Mouse (Mus musculus) neural tube, embryonic 15.5 days (tissue): Measurements from ENCODE around the gene Morf4l2. TPM values are rescaled to one million over a fixed set of nuclear protein-coding genes. Genes with fewer than 3 reads are reported as not detected.
"Not testable (repeated sequence)": the region's sequence is repeated elsewhere in the genome, so short reads cannot be mapped to it uniquely, and the experiment has no call there.

Source experiments
- ATAC-seq: fragments of 200-750 bp; cut with Nextera tagmentation; 2 replicates; pipeline ENCODE4 v1.8.0; 2017; ENCODE audit warnings: mild to moderate bottlenecking, moderate TSS enrichment, moderate library complexity; ENCODE audit not compliant: low FRiP score
- H3K27ac ChIP-seq: fragments of 300-500 bp; sonication (generic); replicated peaks from 2 replicates; pipeline ENCODE4 v1.5.1; 2015; ENCODE audit warnings: mild to moderate bottlenecking, inconsistent platforms
- H3K27me3 ChIP-seq: fragments of 300-500 bp; sonication (generic); replicated peaks from 2 replicates; pipeline ENCODE4 v1.6.1; 2015; ENCODE audit warnings: inconsistent platforms
- H3K36me3 ChIP-seq: fragments of 300-500 bp; sonication (generic); 2 replicates; pipeline ENCODE4 v1.6.1; 2015; ENCODE audit warnings: inconsistent platforms
- H3K4me1 ChIP-seq: fragments of 300-500 bp; sonication (generic); 2 replicates; pipeline ENCODE4 v1.6.1; 2015; ENCODE audit warnings: inconsistent platforms
- H3K4me2 ChIP-seq: fragments of 300-500 bp; sonication (generic); 2 replicates; pipeline ENCODE4 v1.6.1; 2015; ENCODE audit warnings: inconsistent platforms, mild to moderate bottlenecking, moderate library complexity
- H3K4me3 ChIP-seq: fragments of 300-500 bp; sonication (generic); replicated peaks from 2 replicates; pipeline ENCODE4 v1.5.1; 2015; ENCODE audit warnings: mild to moderate bottlenecking, inconsistent platforms
- H3K9ac ChIP-seq: fragments of 300-500 bp; sonication (generic); replicated peaks from 2 replicates; pipeline ENCODE4 v1.6.1; 2015; ENCODE audit warnings: mild to moderate bottlenecking, inconsistent platforms
- H3K9me3 ChIP-seq: fragments of 300-500 bp; sonication (generic); replicated peaks from 2 replicates; pipeline ENCODE4 v1.6.1; 2016; ENCODE audit warnings: inconsistent platforms
- WGBS: fragments of 180-500 bp; shearing (Covaris S2); methylation state at CpG from one replicate; pipeline ENCODE4 v1.1.7; 2015; ENCODE audit warnings: mixed read lengths; 5-methylcytosine and 5-hydroxymethylcytosine counted together
- polyA plus RNA-seq: library from polyadenylated mRNA; unstranded; fragments of >200 nt; fragmentation: Nextera tagmentation; extraction: Ambion mirVana; gene quantifications from 2 replicates; pipeline ENCODE4 v1.2.1, GENCODE M21; 2015

The Morf4l2 gene
- polyA plus RNA-seq, 1 experiment from 2014 or later: 511 TPM

DNA sequence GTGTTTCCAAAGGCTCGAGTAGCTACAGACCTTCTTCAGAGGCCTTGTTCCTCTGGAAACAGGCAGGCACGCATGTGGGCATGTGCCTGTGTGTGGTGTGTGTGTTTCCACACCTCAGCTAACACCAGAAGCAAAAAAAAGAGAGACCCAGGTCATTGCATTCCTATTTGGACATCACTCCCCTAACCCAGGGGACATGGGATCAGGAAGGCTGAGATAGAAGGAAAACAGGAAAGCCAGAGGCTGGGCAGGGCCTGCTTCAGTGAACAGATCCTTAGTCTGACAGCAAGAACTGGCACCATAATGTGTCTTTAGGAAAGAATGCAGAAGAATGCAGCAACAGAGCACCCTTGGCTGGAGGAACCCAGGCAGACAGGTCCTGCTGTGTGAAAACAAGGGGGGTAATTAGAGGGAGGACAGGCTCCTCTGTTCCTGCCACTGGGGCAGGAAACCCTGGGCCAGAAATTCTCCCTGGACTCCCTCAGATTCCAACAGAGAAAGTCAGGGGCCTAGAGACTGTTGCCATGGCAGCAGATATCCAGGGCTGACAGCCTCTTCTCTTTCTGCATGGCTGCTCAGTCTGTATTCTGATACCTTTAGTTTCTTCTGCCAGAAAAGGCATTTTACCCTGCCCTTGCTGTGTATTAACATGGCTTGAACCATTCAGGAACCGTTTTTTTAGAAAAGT is 51.7 kb downstream of the Morf4l2 start:
- 28% methylated on average over 3 of the region's 3 CpGs for WGBS
- H3K27me3 ChIP-seq, H3K4me1 ChIP-seq, H3K4me3 ChIP-seq, H3K36me3 ChIP-seq, H3K9ac ChIP-seq, H3K4me2 ChIP-seq, H3K9me3 ChIP-seq: not testable (repeated sequence)
- ATAC-seq: peak; percentile 83
- 0 out of 2 replicates have a peak overlapping the region, but pooled peaks have one; percentile 23 for H3K27ac ChIP-seq

Other genes starting within 250 kb of the Morf4l2 start
- gene Kir3dl1, start 225.7 kb downstream of the Morf4l2 start, polyA plus RNA-seq: not detected in 2 replicates
- gene Kir3dl2, start 199.6 kb downstream of the Morf4l2 start, polyA plus RNA-seq: not detected in 2 replicates
- gene Tceal3, start 152.8 kb downstream of the Morf4l2 start, polyA plus RNA-seq: 75.6 and 89.4 TPM in 2 replicates
- 21.4 and 25.9 TPM in 2 replicates for gene Tceal1, start 35.7 kb downstream of the Morf4l2 start, polyA plus RNA-seq
- gene Glra4, start 36.5 kb upstream of the Morf4l2 start, polyA plus RNA-seq: not detected in 2 replicates
- 15.1 and 16.9 TPM in 2 replicates for gene Plp1, start 79.0 kb upstream of the Morf4l2 start, polyA plus RNA-seq
- gene Rab9b, start 125.1 kb upstream of the Morf4l2 start, polyA plus RNA-seq: 22.1 and 22.2 TPM in 2 replicates
- gene H2bfm, start 183.6 kb upstream of the Morf4l2 start, polyA plus RNA-seq: not detected in 2 replicates
- 70.3 and 101 TPM in 2 replicates for gene Tmsb15b2, start 231.8 kb upstream of the Morf4l2 start, polyA plus RNA-seq
- gene Tmsb15l, start 233.2 kb upstream of the Morf4l2 start, polyA plus RNA-seq: 9.9 TPM in 2 replicates
- 28.5 and 33.0 TPM in 2 replicates for gene Tmsb15b1, start 233.2 kb upstream of the Morf4l2 start, polyA plus RNA-seq
- 400 and 471 TPM in 2 replicates for gene Zcchc18, start 249.5 kb upstream of the Morf4l2 start, polyA plus RNA-seq